Mouse (Mus musculus): ENCODE measurements around the gene Trpv2. TPM values are rescaled to one million over a fixed set of nuclear protein-coding genes. Genes with fewer than 3 reads are reported as not detected.

Trpv2 gene
- polyA plus RNA-seq (2014; fragmentation: Nextera tagmentation; extraction: Ambion mirVana) = 6.5 and 8.9 TPM in 2 replicates

- Histone ChIP-seq H3K9ac (ENCODE audit: low read depth, low read length) (peak within 1 kb of the TSS; percentile 40; the same call in 1 of the 2 replicates), H3K27ac (ENCODE audit: low read depth, low read length) (no peak within 1 kb of the TSS), H3K4me3 (ENCODE audit: low read depth, low read length) (peak within 1 kb of the TSS; percentile 47), H3K9me3 (ENCODE audit: control insufficient read depth, low read length) (no peaks in the 10 kb centered on the region), H3K4me1 (replicated peaks; ENCODE audit: control insufficient read depth, insufficient read depth, low read length) (0 out of 2 replicates have a peak, but pooled peaks cover 2% of the 10 kb centered on the region), H3K27me3 (ENCODE audit: control insufficient read depth, insufficient read depth, low read length) (peaks cover 4% of the 10 kb centered on the region; the same call in 1 of the 2 replicates), H3K36me3 (ENCODE audit: control insufficient read depth, insufficient read depth, low read length) (no peaks in the 10 kb centered on the region), H3K4me2 (replicated peaks; ENCODE audit: low read depth, low read length) (peak within 1 kb of the TSS; percentile 85)
- WGBS = 80% methylated on average over 6 of the region's 6 CpGs
- ATAC-seq (ENCODE audit: low FRiP score) (no peak), DNase-seq (ENCODE audit: low spot score) (no peak)
Measured at GRCm38 (mm10) chr11:62573959-62574702, at the start of gene Trpv2. Trpv2 (plus strand) TSS chr11:62574486.

GRCm38 (mm10) chr11:62537089-62537488, 37.2 kb upstream of the Trpv2 start:
- H3K36me3 ChIP-seq (ENCODE audit: control insufficient read depth, insufficient read depth, low read length) = no peaks in the 10 kb centered on the region
- no peak for DNase-seq (ENCODE audit: low spot score)
- WGBS = 90% methylated on average over 8 of the region's 8 CpGs
- no peaks in the 10 kb centered on the region for H3K4me1 ChIP-seq (replicated peaks; ENCODE audit: control insufficient read depth, insufficient read depth, low read length)
- no peak for ATAC-seq (ENCODE audit: low FRiP score)
- no peaks in the 10 kb centered on the region for H3K27me3 ChIP-seq (ENCODE audit: control insufficient read depth, insufficient read depth, low read length)
- H3K4me2 ChIP-seq (replicated peaks; ENCODE audit: low read depth, low read length) = no peak overlapping the region; the same call in 1 of the 2 replicates
- H3K9ac ChIP-seq (ENCODE audit: low read depth, low read length) = no peak overlapping the region
- no peak overlapping the region for H3K27ac ChIP-seq (ENCODE audit: low read depth, low read length)
- no peak overlapping the region for H3K4me3 ChIP-seq (ENCODE audit: low read depth, low read length)
- H3K9me3 ChIP-seq (ENCODE audit: control insufficient read depth, low read length) = no peaks in the 10 kb centered on the region

GRCm38 (mm10) chr11:62537590-62537989, 36.7 kb upstream of the Trpv2 start:
- DNase-seq (ENCODE audit: low spot score) (no peak), ATAC-seq (ENCODE audit: low FRiP score) (no peak)
- Histone ChIP-seq H3K27me3 (ENCODE audit: control insufficient read depth, insufficient read depth, low read length) (no peaks in the 10 kb centered on the region), H3K36me3 (ENCODE audit: control insufficient read depth, insufficient read depth, low read length) (no peaks in the 10 kb centered on the region), H3K27ac (ENCODE audit: low read depth, low read length) (no peak overlapping the region), H3K4me3 (ENCODE audit: low read depth, low read length) (no peak overlapping the region), H3K4me1 (replicated peaks; ENCODE audit: control insufficient read depth, insufficient read depth, low read length) (no peaks in the 10 kb centered on the region), H3K4me2 (replicated peaks; ENCODE audit: low read depth, low read length) (peak overlapping the region; percentile 14; the same call in 1 of the 2 replicates), H3K9me3 (ENCODE audit: control insufficient read depth, low read length) (no peaks in the 10 kb centered on the region), H3K9ac (ENCODE audit: low read depth, low read length) (no peak overlapping the region)
- 26% methylated on average over 7 of the region's 7 CpGs for WGBS

- peak overlapping the region; percentile 92 for H3K4me2 ChIP-seq (replicated peaks; ENCODE audit: low read depth, low read length)
- no peaks in the 10 kb centered on the region for H3K9me3 ChIP-seq (ENCODE audit: control insufficient read depth, low read length)
- H3K4me3 ChIP-seq (ENCODE audit: low read depth, low read length) = peak overlapping the region; percentile 61
- H3K36me3 ChIP-seq (ENCODE audit: control insufficient read depth, insufficient read depth, low read length) = no peaks in the 10 kb centered on the region
- WGBS = under 1% methylated on average over 68 of the region's 73 CpGs
- DNase-seq (ENCODE audit: low spot score) (peak; percentile 76), ATAC-seq (ENCODE audit: low FRiP score) (peak; percentile 91)
- H3K27ac ChIP-seq (ENCODE audit: low read depth, low read length) = peak overlapping the region; percentile 37
- H3K9ac ChIP-seq (ENCODE audit: low read depth, low read length) = peak overlapping the region; percentile 96
- no peaks in the 10 kb centered on the region for H3K27me3 ChIP-seq (ENCODE audit: control insufficient read depth, insufficient read depth, low read length)
- no peaks in the 10 kb centered on the region for H3K4me1 ChIP-seq (replicated peaks; ENCODE audit: control insufficient read depth, insufficient read depth, low read length)
Measured at GRCm38 (mm10) chr11:62538321-62539088, 35.8 kb upstream of the Trpv2 start.

DNA sequence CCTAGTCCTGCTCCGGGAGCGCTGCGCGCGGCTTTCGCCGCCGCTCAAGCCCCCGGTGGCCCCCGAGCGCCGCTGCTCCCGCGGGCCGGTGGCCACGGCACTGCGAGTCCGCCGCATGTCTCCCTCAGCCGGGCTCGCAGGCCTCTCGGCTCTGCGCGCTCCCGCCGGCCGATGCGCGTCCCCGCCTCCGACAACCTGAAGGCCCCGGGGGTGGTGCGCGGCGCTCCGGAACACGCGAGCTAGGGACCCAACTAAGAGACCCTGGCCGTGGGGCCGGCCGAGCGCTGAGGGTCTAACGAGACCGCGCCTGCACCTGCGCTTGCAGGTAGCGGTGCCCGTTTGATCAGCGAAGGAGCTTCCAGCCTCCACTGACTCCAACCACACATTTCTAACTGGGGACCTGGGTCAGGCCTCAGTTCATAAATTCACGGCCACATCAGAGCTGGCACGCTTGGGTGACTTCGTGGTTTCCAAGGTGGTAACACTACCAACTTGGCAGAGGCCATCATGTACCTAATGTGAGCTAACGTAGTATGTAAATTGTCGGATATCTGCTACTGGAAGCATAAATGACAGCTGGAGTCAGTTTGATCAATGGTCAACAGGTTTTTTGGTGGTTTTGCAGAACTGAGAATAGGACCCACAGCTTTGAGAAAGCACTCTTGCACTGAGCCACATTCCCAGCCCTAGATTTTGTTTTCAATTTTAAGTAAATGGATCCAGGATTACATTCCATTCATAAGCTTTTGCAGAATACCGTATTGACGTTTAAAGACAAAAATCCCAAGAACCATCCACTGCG, 35.0 kb upstream of the Trpv2 start, which contains the start of gene Cenpv:
Gene Cenpv (minus strand): TSS at position 173 of the 802 bp plus-strand sequence.
- Histone ChIP-seq H3K27me3 (ENCODE audit: control insufficient read depth, insufficient read depth, low read length) (no peaks in the 10 kb centered on the region), H3K9ac (ENCODE audit: low read depth, low read length) (peak within 1 kb of the TSS; percentile 96), H3K9me3 (ENCODE audit: control insufficient read depth, low read length) (no peaks in the 10 kb centered on the region), H3K4me2 (replicated peaks; ENCODE audit: low read depth, low read length) (peak within 1 kb of the TSS; percentile 92), H3K36me3 (ENCODE audit: control insufficient read depth, insufficient read depth, low read length) (no peaks in the 10 kb centered on the region), H3K27ac (ENCODE audit: low read depth, low read length) (peak within 1 kb of the TSS; percentile 37), H3K4me3 (ENCODE audit: low read depth, low read length) (peak within 1 kb of the TSS; percentile 61), H3K4me1 (replicated peaks; ENCODE audit: control insufficient read depth, insufficient read depth, low read length) (no peaks in the 10 kb centered on the region)
- 9% methylated on average over 33 of the region's 57 CpGs for WGBS
- DNase-seq (ENCODE audit: low spot score) = peak; percentile 83
- ATAC-seq (ENCODE audit: low FRiP score) = peak; percentile 86

- Histone ChIP-seq H3K9ac (ENCODE audit: low read depth, low read length) (no peak overlapping the region), H3K27ac (ENCODE audit: low read depth, low read length) (no peak overlapping the region), H3K4me2 (replicated peaks; ENCODE audit: low read depth, low read length) (no peak overlapping the region), H3K36me3 (ENCODE audit: control insufficient read depth, insufficient read depth, low read length) (no peaks in the 10 kb centered on the region), H3K9me3 (ENCODE audit: control insufficient read depth, low read length) (no peaks in the 10 kb centered on the region), H3K4me1 (replicated peaks; ENCODE audit: control insufficient read depth, insufficient read depth, low read length) (no peaks in the 10 kb centered on the region), H3K27me3 (ENCODE audit: control insufficient read depth, insufficient read depth, low read length) (no peaks in the 10 kb centered on the region), H3K4me3 (ENCODE audit: low read depth, low read length) (no peak overlapping the region)
- ATAC-seq (ENCODE audit: low FRiP score) = no peak
- DNase-seq (ENCODE audit: low spot score) = no peak
- WGBS = 84% methylated on average over 7 of the region's 7 CpGs
Measured at GRCm38 (mm10) chr11:62540167-62540566, 34.1 kb upstream of the Trpv2 start.

DNA sequence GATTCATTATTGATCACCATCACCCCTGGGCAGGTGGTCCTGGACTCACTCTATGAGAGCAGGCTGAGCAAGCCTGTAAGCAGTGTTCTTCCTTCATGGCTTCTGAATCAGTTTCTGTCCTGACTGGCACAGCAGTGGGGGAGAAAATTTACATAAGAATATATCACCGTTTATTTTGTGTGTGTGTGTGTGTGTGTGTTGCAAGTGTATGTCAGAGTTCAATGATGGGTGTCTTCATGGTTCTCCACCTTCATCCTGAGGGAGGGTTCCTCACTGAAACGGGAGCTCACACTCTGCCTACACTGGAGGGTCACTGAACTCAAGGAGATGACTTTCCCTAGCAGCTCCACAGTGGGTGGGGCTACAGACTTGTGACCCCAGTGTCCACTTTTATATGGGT, 33.3 kb upstream of the Trpv2 start:
- H3K27me3 ChIP-seq (ENCODE audit: control insufficient read depth, insufficient read depth, low read length) = no peaks in the 10 kb centered on the region
- no peak overlapping the region for H3K4me2 ChIP-seq (replicated peaks; ENCODE audit: low read depth, low read length)
- no peak overlapping the region for H3K4me3 ChIP-seq (ENCODE audit: low read depth, low read length)
- no peaks in the 10 kb centered on the region for H3K4me1 ChIP-seq (replicated peaks; ENCODE audit: control insufficient read depth, insufficient read depth, low read length)
- ATAC-seq (ENCODE audit: low FRiP score) (no peak), DNase-seq (ENCODE audit: low spot score) (no peak)
- H3K9me3 ChIP-seq (ENCODE audit: control insufficient read depth, low read length) = no peaks in the 10 kb centered on the region
- no peak overlapping the region for H3K27ac ChIP-seq (ENCODE audit: low read depth, low read length)
- H3K36me3 ChIP-seq (ENCODE audit: control insufficient read depth, insufficient read depth, low read length) = no peaks in the 10 kb centered on the region
- WGBS = 64% methylated on average over 2 of the region's 2 CpGs
- no peak overlapping the region for H3K9ac ChIP-seq (ENCODE audit: low read depth, low read length)

- no peak overlapping the region for H3K4me3 ChIP-seq (ENCODE audit: low read depth, low read length)
- ATAC-seq (ENCODE audit: low FRiP score) (no peak), DNase-seq (ENCODE audit: low spot score) (no peak)
- H3K9ac ChIP-seq (ENCODE audit: low read depth, low read length) = no peak overlapping the region
- H3K9me3 ChIP-seq (ENCODE audit: control insufficient read depth, low read length) = no peaks in the 10 kb centered on the region
- WGBS = 87% methylated on average over 8 of the region's 8 CpGs
- no peak overlapping the region for H3K4me2 ChIP-seq (replicated peaks; ENCODE audit: low read depth, low read length)
- no peaks in the 10 kb centered on the region for H3K27me3 ChIP-seq (ENCODE audit: control insufficient read depth, insufficient read depth, low read length)
- no peaks in the 10 kb centered on the region for H3K4me1 ChIP-seq (replicated peaks; ENCODE audit: control insufficient read depth, insufficient read depth, low read length)
- no peak overlapping the region for H3K27ac ChIP-seq (ENCODE audit: low read depth, low read length)
- no peaks in the 10 kb centered on the region for H3K36me3 ChIP-seq (ENCODE audit: control insufficient read depth, insufficient read depth, low read length)
Measured at GRCm38 (mm10) chr11:62541581-62541980, 32.7 kb upstream of the Trpv2 start.

Measured in hindbrain, embryonic 11.5 days (tissue).